Mouse (Mus musculus): Measurements from ENCODE around the gene Myo18a. TPM values are rescaled to one million over a fixed set of nuclear protein-coding genes. Genes with fewer than 3 reads are reported as not detected.
A peak's percentile ranks its signal among the peaks of the same experiment; 100 is the strongest.

Myo18a gene
- polyA plus RNA-seq, 1 experiment, result 73.3 TPM

GRCm38 (mm10) chr11:77843068-77843905 is 80.2 kb downstream of the Myo18a start:
- H3K27ac ChIP-seq (ENCODE audit: insufficient read depth, low read length), result no peak overlapping the region
- TF ChIP-seq CTCF (IDR thresholded peaks at IDR 0.05; ENCODE audit: extremely low read depth, insufficient read depth, low read length), result no peak
- no peak for TF ChIP-seq POLR2A (IDR thresholded peaks at IDR 0.05; ENCODE audit: extremely low read depth, insufficient read depth, low read length)
- H3K4me1 ChIP-seq (ENCODE audit: control insufficient read depth, insufficient read depth, low read length), result peaks cover 9% of the 10 kb centered on the region
- H3K4me3 ChIP-seq (ENCODE audit: insufficient read depth, low read length), result no peak overlapping the region

DNA sequence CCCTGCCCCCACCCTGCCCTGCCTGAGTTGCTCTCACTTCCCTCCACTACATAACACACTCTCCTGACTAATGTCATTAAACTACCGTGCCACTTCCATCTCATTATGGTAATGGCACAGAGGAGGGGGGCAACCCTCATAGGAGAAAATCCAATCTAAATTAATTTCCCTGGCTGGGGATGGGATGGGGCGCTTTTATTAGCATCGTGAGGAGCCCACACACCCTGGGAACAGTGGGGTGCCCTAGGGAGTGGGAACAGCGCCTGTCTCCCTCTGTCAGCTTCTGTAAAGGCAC is 80.8 kb downstream of the Myo18a start:
- Histone ChIP-seq H3K4me1 (ENCODE audit: control insufficient read depth, insufficient read depth, low read length) (peaks cover 9% of the 10 kb centered on the region), H3K27ac (ENCODE audit: insufficient read depth, low read length) (no peak overlapping the region), H3K4me3 (ENCODE audit: insufficient read depth, low read length) (no peak overlapping the region)
- TF ChIP-seq CTCF (IDR thresholded peaks at IDR 0.05; ENCODE audit: extremely low read depth, insufficient read depth, low read length) (no peak), POLR2A (IDR thresholded peaks at IDR 0.05; ENCODE audit: extremely low read depth, insufficient read depth, low read length) (no peak)

DNA sequence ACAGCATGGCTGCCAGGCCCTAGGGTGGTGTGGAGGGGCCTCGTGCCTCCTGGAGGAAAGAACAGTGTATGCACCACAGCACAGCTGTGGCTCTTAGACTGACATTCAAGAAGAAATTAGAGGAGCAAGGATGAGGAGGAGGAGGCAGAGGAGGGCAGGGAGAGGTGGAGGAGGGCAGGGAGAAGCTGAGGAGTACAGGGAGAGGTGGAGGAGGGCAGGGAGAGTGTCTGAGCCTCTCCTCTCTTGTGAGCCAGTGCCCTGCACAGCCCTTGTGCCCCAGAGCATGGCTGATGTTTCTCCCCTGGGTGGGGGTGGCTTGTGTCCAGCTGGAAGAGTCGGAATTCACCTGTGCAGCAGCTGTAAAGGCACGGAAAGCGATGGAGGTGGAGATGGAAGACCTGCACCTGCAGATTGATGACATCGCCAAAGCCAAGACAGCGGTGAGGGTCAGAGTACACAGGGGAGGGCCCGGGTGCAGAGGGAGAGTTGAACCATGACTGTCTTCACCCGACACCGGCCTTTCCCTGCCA is 84.6 kb downstream of the Myo18a start:
- Histone ChIP-seq H3K27ac (ENCODE audit: insufficient read depth, low read length) (peak overlapping the region; percentile 74), H3K4me3 (ENCODE audit: insufficient read depth, low read length) (no peak overlapping the region), H3K4me1 (ENCODE audit: control insufficient read depth, insufficient read depth, low read length) (peaks cover 9% of the 10 kb centered on the region)
- TF ChIP-seq POLR2A (IDR thresholded peaks at IDR 0.05; ENCODE audit: extremely low read depth, insufficient read depth, low read length) (no peak), CTCF (IDR thresholded peaks at IDR 0.05; ENCODE audit: extremely low read depth, insufficient read depth, low read length) (no peak)

- Histone ChIP-seq H3K27ac (ENCODE audit: insufficient read depth, low read length) (peak overlapping the region; percentile 74), H3K4me1 (ENCODE audit: control insufficient read depth, insufficient read depth, low read length) (peaks cover 9% of the 10 kb centered on the region), H3K4me3 (ENCODE audit: insufficient read depth, low read length) (no peak overlapping the region)
- TF ChIP-seq POLR2A (IDR thresholded peaks at IDR 0.05; ENCODE audit: extremely low read depth, insufficient read depth, low read length) (no peak), CTCF (IDR thresholded peaks at IDR 0.05; ENCODE audit: extremely low read depth, insufficient read depth, low read length) (no peak)
Measured at GRCm38 (mm10) chr11:77848131-77848530, 85.1 kb downstream of the Myo18a start.

GRCm38 (mm10) chr11:77849151-77849550 is 86.1 kb downstream of the Myo18a start:
- Histone ChIP-seq H3K27ac (ENCODE audit: insufficient read depth, low read length) (peak overlapping the region; percentile 46; the same call in 1 of the 2 replicates), H3K4me3 (ENCODE audit: insufficient read depth, low read length) (no peak overlapping the region), H3K4me1 (ENCODE audit: control insufficient read depth, insufficient read depth, low read length) (peaks cover 9% of the 10 kb centered on the region)
- TF ChIP-seq CTCF (IDR thresholded peaks at IDR 0.05; ENCODE audit: extremely low read depth, insufficient read depth, low read length) (no peak), POLR2A (IDR thresholded peaks at IDR 0.05; ENCODE audit: extremely low read depth, insufficient read depth, low read length) (no peak)

- peaks cover 9% of the 10 kb centered on the region for H3K4me1 ChIP-seq (ENCODE audit: control insufficient read depth, insufficient read depth, low read length)
- peak overlapping the region; percentile 78 for H3K27ac ChIP-seq (ENCODE audit: insufficient read depth, low read length)
- TF ChIP-seq POLR2A (IDR thresholded peaks at IDR 0.05; ENCODE audit: extremely low read depth, insufficient read depth, low read length) (no peak), CTCF (IDR thresholded peaks at IDR 0.05; ENCODE audit: extremely low read depth, insufficient read depth, low read length) (no peak)
- no peak overlapping the region for H3K4me3 ChIP-seq (ENCODE audit: insufficient read depth, low read length)
Measured at GRCm38 (mm10) chr11:77850401-77851244, 87.6 kb downstream of the Myo18a start.

- Histone ChIP-seq H3K4me1 (ENCODE audit: control insufficient read depth, insufficient read depth, low read length) (peaks cover 9% of the 10 kb centered on the region), H3K4me3 (ENCODE audit: insufficient read depth, low read length) (no peak overlapping the region), H3K27ac (ENCODE audit: insufficient read depth, low read length) (peak overlapping the region; percentile 78)
- no peak for TF ChIP-seq POLR2A (IDR thresholded peaks at IDR 0.05; ENCODE audit: extremely low read depth, insufficient read depth, low read length)
- no peak for TF ChIP-seq CTCF (IDR thresholded peaks at IDR 0.05; ENCODE audit: extremely low read depth, insufficient read depth, low read length)
Measured at GRCm38 (mm10) chr11:77851483-77852010, 88.5 kb downstream of the Myo18a start.

GRCm38 (mm10) chr11:77852195-77852594 is 89.1 kb downstream of the Myo18a start:
- Histone ChIP-seq H3K4me3 (ENCODE audit: insufficient read depth, low read length) (no peak overlapping the region), H3K27ac (ENCODE audit: insufficient read depth, low read length) (no peak overlapping the region), H3K4me1 (ENCODE audit: control insufficient read depth, insufficient read depth, low read length) (peaks cover 9% of the 10 kb centered on the region)
- TF ChIP-seq POLR2A (IDR thresholded peaks at IDR 0.05; ENCODE audit: extremely low read depth, insufficient read depth, low read length) (no peak), CTCF (IDR thresholded peaks at IDR 0.05; ENCODE audit: extremely low read depth, insufficient read depth, low read length) (no peak)

DNA sequence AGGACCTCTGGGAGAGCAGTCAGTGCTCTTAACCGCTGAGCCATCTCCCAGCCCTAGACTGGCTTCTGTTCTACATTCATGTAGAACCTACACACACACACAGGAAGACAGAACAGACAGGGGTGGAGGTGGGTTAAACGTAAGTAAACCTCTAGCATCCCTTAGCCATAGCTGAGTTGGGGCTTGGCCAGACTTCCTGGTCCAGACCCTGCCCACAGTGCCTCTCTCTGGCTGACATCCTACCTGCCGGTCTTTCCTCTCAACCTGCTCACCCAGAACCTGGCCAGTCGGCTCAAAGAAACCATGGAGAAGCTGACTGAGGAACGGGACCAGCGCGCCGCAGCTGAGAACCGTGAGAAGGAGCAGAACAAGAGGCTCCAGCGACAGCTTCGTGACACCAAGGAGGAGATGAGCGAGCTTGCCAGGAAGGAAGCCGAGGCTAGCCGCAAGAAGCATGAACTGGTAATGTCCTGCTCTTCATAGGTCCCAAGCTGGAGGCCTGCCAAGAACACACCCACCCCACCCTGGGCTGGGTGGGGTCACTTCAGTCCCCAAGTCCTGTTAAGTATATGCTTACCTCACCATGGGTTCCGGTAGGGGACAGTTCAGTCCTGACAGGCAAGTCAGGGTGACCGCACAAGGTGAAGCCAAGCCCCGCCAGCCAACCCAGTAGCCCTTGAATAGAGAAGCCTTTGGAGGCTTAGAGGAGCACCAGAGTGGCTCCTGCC is 90.1 kb downstream of the Myo18a start:
- H3K27ac ChIP-seq (ENCODE audit: insufficient read depth, low read length), result no peak overlapping the region
- H3K4me3 ChIP-seq (ENCODE audit: insufficient read depth, low read length), result no peak overlapping the region
- H3K4me1 ChIP-seq (ENCODE audit: control insufficient read depth, insufficient read depth, low read length), result peaks cover 8% of the 10 kb centered on the region
- TF ChIP-seq CTCF (IDR thresholded peaks at IDR 0.05; ENCODE audit: extremely low read depth, insufficient read depth, low read length) (no peak), POLR2A (IDR thresholded peaks at IDR 0.05; ENCODE audit: extremely low read depth, insufficient read depth, low read length) (no peak)

Measured in cortical plate, adult 2 months (tissue).